Mouse (Mus musculus) midbrain, embryonic 11.5 days (tissue): ENCODE results near the gene Tmem26. TPM values are rescaled to one million over a fixed set of nuclear protein-coding genes. Genes with fewer than 3 reads are reported as not detected.

ENCODE experiments used
- ATAC-seq: fragments of 200-750 bp; cut with Nextera tagmentation; 2 replicates; pipeline ENCODE4 v1.8.0; 2017; ENCODE audit warnings: moderate TSS enrichment, moderate library complexity; ENCODE audit not compliant: low FRiP score
- DNase-seq: peaks from one replicate; pipeline ENCODE4 v3.0.0; 2015; ENCODE audit warnings: low spot score; ENCODE audit errors: missing footprints
- H3K27ac ChIP-seq: fragments of 300-500 bp; sonication (generic); 2 replicates; pipeline ENCODE4 v1.5.1; 2014; ENCODE audit warnings: low read depth, low read length
- H3K27me3 ChIP-seq: fragments of 300-500 bp; sonication (generic); 2 replicates; pipeline ENCODE4 v1.6.1; 2014; ENCODE audit warnings: mild to moderate bottlenecking, low read length, moderate library complexity, mixed read lengths; ENCODE audit not compliant: control insufficient read depth, insufficient read depth
- H3K36me3 ChIP-seq: fragments of 300-500 bp; sonication (generic); 2 replicates; pipeline ENCODE4 v1.6.1; 2014; ENCODE audit warnings: mild to moderate bottlenecking, low read length, moderate library complexity, mixed read lengths; ENCODE audit not compliant: control insufficient read depth, insufficient read depth
- H3K4me1 ChIP-seq: fragments of 300-500 bp; sonication (generic); 2 replicates; pipeline ENCODE4 v1.6.1; 2014; ENCODE audit warnings: low read length; ENCODE audit not compliant: control insufficient read depth, insufficient read depth
- H3K4me2 ChIP-seq: fragments of 300-500 bp; sonication (generic); 2 replicates; pipeline ENCODE4 v1.6.1; 2014; ENCODE audit warnings: mild to moderate bottlenecking, moderate library complexity
- H3K4me3 ChIP-seq: fragments of 300-500 bp; sonication (generic); 2 replicates; pipeline ENCODE4 v1.5.1; 2014; ENCODE audit warnings: low read depth, low read length
- H3K9ac ChIP-seq: fragments of 300-500 bp; sonication (generic); 2 replicates; pipeline ENCODE4 v1.6.1; 2014; ENCODE audit warnings: low read length
- H3K9me3 ChIP-seq: fragments of 300-500 bp; sonication (generic); 2 replicates; pipeline ENCODE4 v1.6.1; 2016; ENCODE audit warnings: low read length; ENCODE audit not compliant: control insufficient read depth
- WGBS: fragments of 180-500 bp; shearing (Covaris S2); extraction: QIAGEN DNeasy Blood & Tissue Kit; methylation state at CpG from one replicate; pipeline ENCODE4 v1.1.7; 2014; 5-methylcytosine and 5-hydroxymethylcytosine counted together
- polyA plus RNA-seq: library from polyadenylated mRNA; unstranded; fragments of >200 nt; fragmentation: Nextera tagmentation; extraction: Ambion mirVana; gene quantifications from 2 replicates; pipeline ENCODE4 v1.2.1, GENCODE M21; 2014

Tmem26 gene
- polyA plus RNA-seq, 1 experiment from 2014 or later: 2.5 TPM

GRCm38 (mm10) chr10:68783856-68784255 lies 60.4 kb downstream of the Tmem26 start:
- Histone ChIP-seq H3K27ac (no peak overlapping the region), H3K27me3 (no peaks in the 10 kb centered on the region), H3K9me3 (no peaks in the 10 kb centered on the region), H3K9ac (no peak overlapping the region), H3K4me3 (no peak overlapping the region), H3K36me3 (no peaks in the 10 kb centered on the region), H3K4me1 (no peaks in the 10 kb centered on the region), H3K4me2 (no peak overlapping the region)
- DNase-seq: no peak
- ATAC-seq: no peak
- WGBS: 89% methylated on average over 2 of the region's 2 CpGs

GRCm38 (mm10) chr10:68784463-68784862 lies 61.0 kb downstream of the Tmem26 start:
- no peak overlapping the region for H3K27ac ChIP-seq

GRCm38 (mm10) chr10:68795466-68795865 lies 72.0 kb downstream of the Tmem26 start:
- Histone ChIP-seq H3K9ac (no peak overlapping the region), H3K4me2 (no peak overlapping the region), H3K27me3 (no peaks in the 10 kb centered on the region), H3K27ac (no peak overlapping the region), H3K9me3 (no peaks in the 10 kb centered on the region), H3K4me1 (no peaks in the 10 kb centered on the region), H3K36me3 (no peaks in the 10 kb centered on the region), H3K4me3 (no peak overlapping the region)
- ATAC-seq: no peak
- DNase-seq: no peak
- WGBS: 13% methylated on average over 3 of the region's 3 CpGs

More at GRCm38 (mm10) chr10:68784463-68784862, 61.0 kb downstream of the Tmem26 start:
- ATAC-seq: no peak
- no peaks in the 10 kb centered on the region for H3K27me3 ChIP-seq
- no peak overlapping the region for H3K9ac ChIP-seq
- H3K4me3 ChIP-seq: no peak overlapping the region
- H3K4me2 ChIP-seq: no peak overlapping the region
- WGBS: 93% methylated on average over 1 of the region's 1 CpGs
- H3K36me3 ChIP-seq: no peaks in the 10 kb centered on the region
- H3K9me3 ChIP-seq: no peaks in the 10 kb centered on the region
- DNase-seq: no peak
- no peaks in the 10 kb centered on the region for H3K4me1 ChIP-seq

GRCm38 (mm10) chr10:68799883-68800282 lies 76.4 kb downstream of the Tmem26 start:
- no peaks in the 10 kb centered on the region for H3K9me3 ChIP-seq
- H3K4me1 ChIP-seq: no peaks in the 10 kb centered on the region
- H3K4me3 ChIP-seq: no peak overlapping the region
- no peak overlapping the region for H3K4me2 ChIP-seq
- no peak overlapping the region for H3K27ac ChIP-seq
- no peak overlapping the region for H3K9ac ChIP-seq
- ATAC-seq: no peak
- WGBS: 82% methylated on average over 7 of the region's 7 CpGs
- no peaks in the 10 kb centered on the region for H3K36me3 ChIP-seq
- DNase-seq: no peak
- no peaks in the 10 kb centered on the region for H3K27me3 ChIP-seq

- no peak overlapping the region for H3K4me2 ChIP-seq
- H3K4me1 ChIP-seq: no peaks in the 10 kb centered on the region
- ATAC-seq (no peak), DNase-seq (no peak)
- H3K9ac ChIP-seq: no peak overlapping the region
- no peaks in the 10 kb centered on the region for H3K9me3 ChIP-seq
- H3K4me3 ChIP-seq: no peak overlapping the region
- no peaks in the 10 kb centered on the region for H3K27me3 ChIP-seq
- no peaks in the 10 kb centered on the region for H3K36me3 ChIP-seq
- 92% methylated on average over 7 of the region's 7 CpGs for WGBS
- no peak overlapping the region for H3K27ac ChIP-seq
These were observed 76.9 kb downstream of the Tmem26 start for GRCm38 (mm10) chr10:68800339-68800738.

- DNase-seq (peak; percentile 4), ATAC-seq (no peak)
- no peaks in the 10 kb centered on the region for H3K36me3 ChIP-seq
- H3K27ac ChIP-seq: no peak overlapping the region
- no peak overlapping the region for H3K4me3 ChIP-seq
- H3K4me1 ChIP-seq: no peaks in the 10 kb centered on the region
- H3K4me2 ChIP-seq: no peak overlapping the region
- H3K9ac ChIP-seq: no peak overlapping the region
- H3K9me3 ChIP-seq: no peaks in the 10 kb centered on the region; the same call in 1 of the 2 replicates
- WGBS: 78% methylated on average over 1 of the region's 1 CpGs
- no peaks in the 10 kb centered on the region for H3K27me3 ChIP-seq
These were observed 82.9 kb downstream of the Tmem26 start for GRCm38 (mm10) chr10:68806328-68806727.

- Histone ChIP-seq H3K27ac (no peak overlapping the region), H3K4me1 (no peaks in the 10 kb centered on the region), H3K36me3 (no peaks in the 10 kb centered on the region), H3K27me3 (no peaks in the 10 kb centered on the region), H3K9me3 (no peaks in the 10 kb centered on the region; the same call in 1 of the 2 replicates), H3K4me2 (no peak overlapping the region), H3K4me3 (no peak overlapping the region), H3K9ac (no peak overlapping the region)
- DNase-seq: peak; percentile 72
- no peak for ATAC-seq
- WGBS: 91% methylated on average over 5 of the region's 5 CpGs
These were observed 87.5 kb downstream of the Tmem26 start for GRCm38 (mm10) chr10:68810958-68811357.

GRCm38 (mm10) chr10:68812699-68813098 lies 89.3 kb downstream of the Tmem26 start:
- Histone ChIP-seq H3K4me2 (no peak overlapping the region), H3K4me1 (no peaks in the 10 kb centered on the region), H3K9me3 (no peaks in the 10 kb centered on the region; the same call in 1 of the 2 replicates), H3K27me3 (no peaks in the 10 kb centered on the region), H3K36me3 (no peaks in the 10 kb centered on the region), H3K4me3 (no peak overlapping the region), H3K27ac (no peak overlapping the region), H3K9ac (no peak overlapping the region)
- 90% methylated on average over 12 of the region's 12 CpGs for WGBS
- peak; percentile 8 for DNase-seq
- ATAC-seq: no peak

- ATAC-seq (no peak), DNase-seq (no peak)
- Histone ChIP-seq H3K9me3 (no peaks in the 10 kb centered on the region), H3K27me3 (no peaks in the 10 kb centered on the region), H3K4me3 (no peak overlapping the region), H3K4me2 (no peak overlapping the region), H3K4me1 (no peaks in the 10 kb centered on the region), H3K36me3 (no peaks in the 10 kb centered on the region), H3K9ac (no peak overlapping the region), H3K27ac (no peak overlapping the region)
- 77% methylated on average over 4 of the region's 4 CpGs for WGBS
These were observed 93.8 kb downstream of the Tmem26 start for GRCm38 (mm10) chr10:68817281-68817680.
